Mouse (Mus musculus) MEL-GATA-1-ER (cell line): ENCODE data around the gene Pank2.
A peak's percentile ranks its signal among the peaks of the same experiment; 100 is the strongest.
"Not testable (repeated sequence)": the region's sequence is repeated elsewhere in the genome, so short reads cannot be mapped to it uniquely, and the experiment has no call there.

Experiments
- DNase-seq: peaks from one replicate; pipeline ENCODE4 v3.0.0-alpha.2; 2012; ENCODE audit warnings: low read depth; ENCODE audit errors: extremely low read depth

Gene Pank2

DNA sequence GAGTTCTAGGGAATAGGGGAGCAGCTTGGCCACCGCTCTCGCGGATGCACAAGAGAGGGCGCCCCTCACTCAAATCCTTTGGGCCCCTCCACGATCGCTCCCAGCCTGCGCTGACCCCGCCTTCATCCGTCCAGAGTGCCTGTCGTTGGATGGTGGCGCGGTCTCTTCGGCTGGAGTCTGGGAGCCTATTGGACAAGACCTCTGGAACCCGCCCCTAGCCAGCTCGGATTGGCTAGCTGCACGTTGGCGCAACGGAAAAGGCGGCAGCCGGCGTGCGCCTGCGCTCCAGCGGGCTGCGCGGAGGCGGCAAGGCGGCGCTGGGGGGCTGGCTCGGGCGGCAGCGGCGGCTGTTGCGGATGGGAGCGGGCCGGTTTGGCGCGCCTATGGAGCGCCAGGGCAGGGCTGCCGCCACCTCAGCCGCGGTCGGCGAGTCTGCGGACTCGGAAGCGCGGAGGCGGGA, at the start of gene Pank2:
Gene Pank2 (plus strand): TSS at position 283 of the 460 bp plus-strand sequence.
- DNase-seq = peak; percentile 90

DNA sequence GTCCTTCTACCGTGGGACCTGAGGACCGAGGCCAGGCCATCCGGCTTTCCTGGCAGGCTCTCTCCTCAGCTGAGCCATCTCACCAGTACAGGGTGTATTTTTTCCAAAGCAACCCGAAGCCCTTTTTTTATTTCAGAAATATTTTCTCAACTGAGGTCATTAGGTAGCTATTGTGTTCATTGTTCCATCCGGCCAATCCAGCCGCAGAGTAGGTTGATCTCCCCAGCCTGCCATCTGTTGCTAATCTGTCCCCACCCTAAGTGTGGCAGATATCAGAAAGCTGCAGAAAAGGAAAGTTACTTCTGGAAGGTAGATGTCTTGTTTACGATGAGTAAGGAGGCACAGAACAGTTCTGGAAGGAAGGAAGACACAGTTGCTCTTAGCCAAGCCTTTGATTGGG, 48.5 kb upstream of the Pank2 start:
- DNase-seq = no peak

DNA sequence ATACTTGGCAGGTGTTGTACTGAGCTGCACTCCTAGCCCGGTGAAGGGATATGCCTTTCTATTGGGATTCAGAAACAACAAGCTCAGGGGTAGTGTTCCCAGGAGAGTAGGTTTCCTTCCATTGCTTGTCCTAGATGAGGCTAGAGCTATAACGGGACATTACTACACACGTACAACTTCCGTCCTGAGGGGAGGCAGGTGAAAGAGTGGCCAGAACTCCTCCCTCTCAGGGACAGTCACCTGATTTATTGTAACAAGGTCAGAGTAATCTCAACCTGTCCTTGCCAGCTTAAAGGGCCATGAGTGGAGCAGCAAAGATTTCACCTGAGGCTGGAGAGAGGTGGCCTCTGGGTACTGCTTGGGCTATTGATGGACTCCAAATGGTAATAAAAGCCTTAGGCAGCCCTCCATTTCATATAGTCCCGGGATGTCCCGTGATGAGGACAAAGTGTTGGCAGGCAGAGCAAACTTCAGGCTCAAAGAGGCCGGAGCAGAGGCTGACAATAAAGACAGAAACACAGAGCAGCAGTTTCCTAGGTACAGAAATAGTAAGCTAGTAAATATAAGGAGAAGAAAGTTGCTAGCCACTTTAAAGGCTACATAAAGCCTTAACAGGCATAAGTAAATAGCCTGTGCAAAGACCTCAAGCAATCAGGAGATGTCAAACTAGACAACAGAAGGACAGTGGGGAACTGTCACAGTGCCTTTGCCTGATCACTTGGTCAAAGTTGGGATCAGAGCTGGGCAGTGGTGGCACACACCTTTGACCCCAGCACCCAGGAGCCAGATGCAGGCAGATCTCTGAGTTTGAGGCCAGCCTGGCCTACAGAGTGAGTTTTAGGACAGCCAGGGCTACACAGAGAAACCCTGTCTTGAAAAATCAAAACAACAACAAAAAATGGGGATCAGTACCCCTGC, 46.1 kb upstream of the Pank2 start:
- no peak for DNase-seq

DNA sequence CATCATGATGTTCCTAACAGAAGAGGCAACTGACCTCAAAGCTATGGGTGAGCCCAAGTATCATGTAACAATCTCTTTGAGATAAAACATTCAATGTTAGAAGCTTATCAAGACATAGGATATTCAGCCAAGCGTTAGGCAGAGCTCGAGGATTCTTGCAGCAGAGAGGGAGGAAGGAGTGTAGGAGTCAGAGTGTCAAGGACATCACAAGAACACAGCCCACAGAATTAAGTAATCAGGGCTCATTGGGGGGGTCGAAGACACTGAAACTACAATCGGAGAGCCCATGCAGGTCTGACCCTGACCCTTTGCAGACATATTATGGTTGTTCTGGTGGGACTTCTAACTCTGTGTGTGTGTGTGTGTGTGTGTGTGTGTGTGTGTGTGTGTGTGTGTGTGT, 42.3 kb upstream of the Pank2 start:
- no peak for DNase-seq

DNA sequence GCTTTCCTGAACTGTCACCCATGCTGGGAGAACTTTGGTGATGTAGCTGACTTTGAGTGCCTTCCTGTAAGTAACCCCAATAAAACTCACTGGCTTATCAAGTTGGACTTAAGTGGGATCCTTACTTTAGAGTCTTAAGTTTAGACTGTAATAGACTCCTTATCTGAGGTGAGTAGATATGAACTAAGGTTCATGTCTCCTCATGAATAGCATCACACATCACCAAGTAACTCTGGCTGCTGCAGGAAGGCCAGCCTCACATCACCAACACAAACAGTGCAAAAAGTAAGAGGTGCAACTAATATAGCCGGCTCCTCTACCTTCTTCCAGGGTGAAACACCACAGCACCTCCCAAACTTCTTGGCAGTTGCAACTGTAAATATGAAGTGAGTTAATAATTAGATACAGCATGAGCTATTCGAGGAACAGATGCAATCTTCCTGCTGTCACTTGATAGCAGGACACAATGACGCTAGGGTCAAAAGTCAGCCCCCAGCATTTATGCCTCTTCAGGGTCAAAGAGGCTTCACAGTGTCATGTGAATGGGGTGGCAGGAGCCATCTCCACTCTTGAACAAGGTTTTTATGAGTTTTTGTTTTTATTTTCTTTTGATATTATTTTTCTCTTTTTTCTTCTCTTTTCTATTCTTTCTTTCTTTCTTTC, 40.3 kb upstream of the Pank2 start:
- no peak for DNase-seq

DNA sequence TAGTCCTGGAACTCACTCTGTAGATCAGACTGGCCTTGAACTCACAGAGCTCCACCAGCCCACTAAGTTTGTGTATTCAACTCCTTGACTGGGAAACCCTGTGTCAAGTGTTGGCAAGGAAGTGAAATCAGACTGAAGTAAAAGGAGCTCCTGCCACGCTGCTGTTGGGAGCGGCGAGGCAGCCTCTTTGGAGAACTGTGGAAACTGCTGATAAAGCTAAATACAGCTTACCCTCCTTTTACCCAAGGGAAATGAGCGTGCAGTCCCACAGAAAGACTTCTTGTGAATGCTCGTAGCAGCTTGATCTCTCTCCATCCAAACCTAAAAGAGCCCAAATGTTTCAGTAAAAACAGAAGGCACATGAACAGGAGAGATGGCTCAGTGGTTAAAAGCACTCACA, 39.7 kb upstream of the Pank2 start:
- DNase-seq = no peak

DNA sequence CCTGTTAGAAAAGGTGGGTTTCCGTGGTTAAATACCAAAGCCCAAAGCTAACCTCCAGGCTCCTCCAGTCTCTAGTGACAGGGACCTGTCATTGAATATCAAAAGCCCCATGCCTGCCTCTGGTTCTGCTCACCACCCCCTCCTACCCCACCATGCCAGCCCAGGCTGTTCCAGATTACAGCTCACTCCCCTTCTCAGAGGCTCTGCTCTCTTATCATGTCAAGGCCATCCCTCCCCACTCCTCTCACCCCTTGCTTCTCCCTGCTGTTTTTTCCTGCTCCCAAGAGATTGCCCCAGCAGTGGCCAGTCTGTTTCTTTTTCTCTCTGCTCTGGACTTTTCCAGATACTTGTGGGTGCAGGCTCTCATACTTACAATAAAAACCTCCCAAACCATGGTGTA, 38.7 kb upstream of the Pank2 start:
- no peak for DNase-seq

DNA sequence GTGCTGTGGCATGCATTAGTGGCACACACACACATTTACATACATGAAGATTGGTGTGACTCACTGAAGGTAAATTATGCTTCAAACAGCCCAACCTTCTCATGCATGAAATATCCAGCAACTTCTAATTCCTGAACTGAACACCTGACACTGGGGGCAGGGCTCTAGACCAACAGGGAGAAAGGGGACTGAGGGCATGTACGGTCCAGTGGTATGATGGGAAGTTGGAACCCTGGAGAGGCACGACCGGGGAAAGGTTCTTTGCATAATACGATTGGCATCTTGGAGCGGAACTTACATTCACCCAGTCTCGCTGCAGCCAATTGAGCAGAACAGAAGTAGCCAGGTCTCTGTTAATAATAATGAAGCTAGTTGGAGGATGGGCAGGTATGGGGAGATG, 37.1 kb upstream of the Pank2 start:
- DNase-seq = no peak

DNA sequence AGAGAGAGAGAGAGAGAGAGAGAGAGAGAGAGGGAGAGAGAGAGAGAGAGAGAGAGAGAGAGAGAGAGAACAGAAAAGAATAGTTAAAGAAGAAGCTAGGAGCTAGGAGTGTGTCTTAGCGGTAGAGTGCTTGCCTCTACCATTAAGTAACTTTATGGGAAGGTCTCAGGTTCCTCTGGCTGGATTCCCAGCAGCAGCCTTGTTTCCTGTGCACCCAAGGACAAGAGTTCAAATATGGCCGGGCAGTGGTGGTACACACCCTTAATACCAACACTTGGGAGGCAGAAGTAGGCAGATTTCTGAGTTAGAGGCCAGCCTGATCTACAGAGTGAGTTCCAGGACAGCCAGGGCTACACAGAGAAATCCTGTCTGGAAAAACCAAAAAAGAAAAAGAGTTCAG, 35.6 kb upstream of the Pank2 start:
- DNase-seq = not testable (repeated sequence)

DNA sequence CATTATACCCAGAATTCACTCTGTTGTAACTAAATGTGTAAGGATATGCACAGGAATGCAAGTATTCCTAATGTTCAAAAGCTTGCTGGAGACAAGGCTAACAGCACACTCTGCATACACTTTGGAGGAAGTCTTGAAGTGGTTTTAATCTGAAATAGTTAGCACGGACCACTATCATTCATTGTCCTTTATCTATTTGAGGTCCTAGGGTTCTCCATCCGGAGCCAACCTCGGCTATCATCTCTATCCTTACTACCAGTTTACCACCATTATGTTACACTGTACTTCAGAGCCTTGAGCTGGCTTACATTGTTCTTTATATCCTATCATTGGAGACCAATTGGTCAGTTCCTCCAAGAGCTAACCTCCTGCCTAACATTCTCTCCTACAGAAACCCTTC, 35.1 kb upstream of the Pank2 start:
- DNase-seq = no peak

DNA sequence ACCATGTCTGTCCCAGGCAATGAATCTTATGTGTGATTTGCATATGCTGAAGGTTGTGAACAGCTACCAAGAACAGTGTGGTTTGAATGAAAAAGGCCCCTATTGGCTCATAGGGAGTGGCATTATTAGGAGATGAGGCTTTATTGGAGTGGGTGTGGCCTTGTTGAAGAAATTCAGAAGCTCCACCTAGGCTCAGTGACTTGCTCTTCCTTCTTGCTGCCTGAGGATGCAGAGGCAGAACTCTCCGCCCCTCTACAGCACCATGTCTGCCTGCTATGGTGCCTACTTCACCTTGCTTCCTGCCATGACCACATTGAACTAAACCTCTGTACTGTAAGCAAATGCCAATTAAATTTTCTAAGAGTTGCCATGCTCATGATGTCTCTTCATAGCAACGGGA, 29.7 kb upstream of the Pank2 start:
- DNase-seq = peak; percentile 85

DNA sequence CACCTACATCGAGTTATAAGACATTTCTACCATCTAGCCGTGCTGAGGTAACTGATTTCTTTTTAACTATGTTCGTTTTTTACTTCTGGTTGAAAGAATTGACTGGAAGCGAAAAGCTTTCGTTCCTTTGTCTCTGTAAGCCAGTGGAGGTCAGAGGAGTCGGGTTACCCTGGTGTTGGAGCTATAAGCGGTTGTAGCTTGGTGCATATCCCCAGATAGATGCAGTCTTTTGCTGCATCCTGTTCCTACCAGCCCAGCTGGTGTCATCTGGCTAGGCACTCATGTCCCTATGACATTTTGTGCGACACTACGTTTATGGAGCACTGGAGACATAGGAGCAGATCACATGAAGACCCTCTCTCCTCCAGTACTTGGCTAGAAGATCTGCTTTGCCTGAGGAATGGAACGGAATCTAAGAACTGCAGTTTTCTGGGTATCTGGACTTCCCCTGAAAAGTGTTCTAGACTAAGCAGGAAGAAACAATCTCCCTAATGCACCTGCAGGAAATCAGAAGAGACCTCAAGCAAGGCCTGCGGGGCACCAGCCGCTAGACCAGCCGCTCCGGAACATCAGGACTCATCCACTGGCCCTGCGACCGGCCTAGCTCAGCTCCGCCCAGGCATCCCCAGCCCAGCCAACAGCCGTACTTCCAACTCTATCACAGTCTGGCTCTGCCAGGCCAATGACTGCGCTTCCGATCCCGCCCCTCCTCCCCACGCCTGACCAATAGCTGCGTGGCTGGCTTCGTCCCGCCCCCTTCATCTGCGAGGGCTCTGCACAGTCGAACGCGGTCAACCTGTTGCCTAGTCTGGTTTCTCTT, 28.8 kb upstream of the Pank2 start, which contains the start of gene Mavs:
Gene Mavs (plus strand): TSS at position 757 of the 820 bp plus-strand sequence.
- DNase-seq = peak; percentile 94

DNA sequence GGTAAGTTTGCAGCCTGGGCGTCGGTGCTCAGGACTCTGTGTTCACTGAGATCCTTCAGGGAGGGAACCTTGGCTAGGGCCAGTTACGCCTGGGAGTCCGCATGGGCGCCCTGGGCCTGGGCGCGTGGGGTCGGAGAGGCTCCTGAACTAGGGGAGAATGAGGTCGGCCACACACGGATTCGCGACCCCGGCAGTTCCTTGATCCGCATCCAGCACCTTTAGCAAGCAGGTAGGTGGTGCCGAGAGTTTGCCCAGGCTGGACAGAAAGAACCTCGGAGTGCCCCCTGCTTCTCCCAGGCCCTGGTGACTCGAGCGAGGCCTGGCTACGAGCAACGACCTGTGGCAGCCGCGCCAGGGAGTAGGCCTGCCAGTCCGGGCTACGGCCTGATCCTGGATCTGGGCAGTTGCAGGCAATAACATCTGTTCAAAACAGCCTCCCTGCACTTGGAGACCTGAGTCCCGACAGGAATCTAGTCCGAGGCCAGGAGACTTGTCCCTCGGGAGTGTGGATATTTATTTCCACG, 28.1 kb upstream of the Pank2 start:
- DNase-seq = no peak

DNA sequence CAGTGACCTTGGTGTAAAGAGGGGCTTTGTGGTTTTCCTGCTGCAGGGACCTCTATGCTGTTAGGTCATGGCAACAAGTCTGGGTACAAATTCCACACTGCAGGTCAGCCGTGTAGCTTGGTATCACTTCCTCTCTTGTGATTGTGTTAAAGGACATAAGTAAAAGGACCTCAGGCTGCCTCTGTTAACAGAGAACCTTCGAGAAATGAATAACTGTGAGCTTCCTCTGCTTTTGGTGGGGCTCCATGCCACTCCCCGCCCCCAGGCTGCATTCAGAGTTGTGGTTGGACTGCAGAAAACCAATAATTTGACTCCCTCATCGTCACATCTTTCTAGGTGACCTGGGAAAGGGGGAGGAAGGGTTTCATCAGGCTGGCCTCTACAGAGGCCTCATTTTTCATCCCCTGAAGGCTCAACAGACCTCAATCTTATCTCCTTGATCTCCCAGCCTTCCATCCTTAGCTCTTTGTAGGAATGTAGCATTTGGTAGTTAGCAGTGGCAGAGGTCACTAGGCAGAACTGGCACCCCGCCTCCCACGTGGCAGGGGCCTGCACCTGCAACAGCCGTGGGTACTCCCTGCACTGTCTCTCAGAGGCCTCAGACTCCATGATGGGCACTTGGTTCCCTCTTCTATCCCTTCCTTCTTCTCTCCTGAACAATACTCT, 27.2 kb upstream of the Pank2 start:
- peak; percentile 74 for DNase-seq

DNA sequence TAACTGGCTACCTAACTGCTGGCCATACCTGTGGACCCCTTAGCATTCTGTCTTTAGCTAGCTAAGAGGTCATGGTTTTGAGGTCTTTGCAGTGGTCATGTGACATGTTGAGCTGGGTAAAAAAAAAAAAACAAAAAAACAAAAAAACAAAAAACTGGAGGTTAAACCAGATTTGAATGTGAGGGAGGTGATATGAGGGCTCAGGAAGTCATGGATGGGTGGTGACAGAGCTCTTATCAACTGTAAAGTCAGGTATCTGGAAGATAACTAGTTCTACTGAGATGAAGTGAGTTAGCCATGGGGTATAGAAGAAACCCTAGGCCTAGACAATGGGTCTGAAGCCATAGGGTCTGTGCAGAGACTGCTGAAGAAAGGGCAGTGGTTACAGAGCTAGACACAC, 20.1 kb upstream of the Pank2 start:
- no peak for DNase-seq

DNA sequence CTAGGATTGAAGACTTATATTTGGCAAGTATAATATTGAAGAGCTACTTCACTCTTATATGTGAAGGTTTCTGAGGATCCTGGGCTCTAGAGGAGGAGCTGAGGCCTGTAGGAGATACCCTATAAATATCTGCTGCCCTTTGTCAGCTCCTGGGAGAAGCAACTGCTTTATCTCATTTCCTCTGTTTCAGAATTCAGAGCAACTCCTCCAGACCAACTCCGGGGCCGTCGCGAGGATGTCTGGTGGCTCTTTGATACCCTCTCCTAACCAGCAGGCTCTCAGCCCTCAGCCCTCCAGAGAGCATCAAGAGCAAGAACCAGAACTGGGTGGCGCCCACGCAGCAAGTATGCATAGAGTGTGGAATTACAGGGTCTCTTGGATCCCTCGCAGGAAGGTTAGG, 19.4 kb upstream of the Pank2 start:
- DNase-seq = peak; percentile 87

DNA sequence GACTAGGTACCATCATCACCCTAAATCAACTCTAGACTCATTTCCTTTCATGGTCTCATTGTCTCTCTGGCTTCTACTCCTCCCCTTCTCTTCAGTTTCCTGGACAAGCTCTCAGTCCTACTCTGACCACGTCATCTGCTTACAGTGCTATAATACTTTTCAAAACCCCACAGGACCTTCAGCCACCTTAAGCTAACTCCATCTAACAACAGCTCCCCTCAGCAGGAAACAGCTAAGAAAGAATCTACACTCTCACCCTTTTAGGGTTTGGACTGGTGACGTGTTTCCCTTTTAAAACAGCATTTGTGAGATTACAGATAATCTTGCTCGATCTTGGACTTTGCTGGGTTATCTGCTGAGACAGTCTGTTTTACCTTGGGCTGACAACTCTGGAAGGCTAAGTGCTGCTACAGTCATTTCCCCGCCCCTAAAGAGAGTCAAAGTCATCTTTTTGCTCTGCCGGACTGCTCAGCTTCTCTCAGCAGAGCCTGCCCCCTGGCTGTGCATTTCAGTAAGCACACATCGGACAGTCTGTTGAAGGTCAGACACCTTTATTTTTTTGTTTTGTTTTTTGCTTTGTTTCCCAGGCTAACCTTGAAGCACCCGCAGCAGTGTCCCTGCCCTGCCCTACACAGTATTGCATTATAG, 8.5 kb upstream of the Pank2 start:
- DNase-seq = no peak

DNA sequence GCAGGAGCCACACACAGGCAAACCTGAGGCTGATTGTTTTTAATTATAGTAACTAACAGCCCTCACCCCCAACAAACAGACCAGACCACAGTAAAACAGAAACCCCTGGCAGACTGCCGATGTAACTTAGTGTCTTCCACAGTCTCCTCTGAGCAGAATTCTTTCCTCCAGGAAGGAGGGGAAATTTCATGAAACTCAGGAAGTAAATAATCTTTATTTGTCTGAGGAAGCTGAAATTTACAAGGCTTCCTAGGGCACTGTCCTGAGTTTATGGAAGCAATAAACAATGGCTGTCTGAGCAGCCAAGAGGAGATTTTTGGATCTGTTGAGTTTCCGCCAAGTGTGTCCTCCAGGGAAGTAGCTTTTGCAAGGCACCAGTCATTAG, 8.0 kb upstream of the Pank2 start:
- no peak for DNase-seq

DNA sequence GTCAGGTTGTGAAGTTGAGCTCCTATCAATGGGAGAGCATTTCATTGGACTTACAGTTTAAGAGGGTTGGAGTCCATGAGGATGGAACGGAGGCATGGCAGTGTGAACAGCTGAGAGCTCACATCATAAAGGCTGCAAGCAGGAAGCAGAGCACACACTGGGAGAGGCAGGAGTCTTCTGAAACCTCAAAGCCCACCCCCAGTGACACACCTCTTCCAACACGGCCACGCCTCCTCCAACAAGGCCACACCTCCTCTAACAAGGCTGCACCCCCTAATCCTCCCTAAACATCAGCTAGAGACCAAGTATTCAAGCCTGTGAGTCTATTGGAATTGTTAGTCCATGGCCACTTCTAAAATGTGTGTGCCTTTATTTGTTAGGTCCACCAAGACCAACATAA, 6.6 kb upstream of the Pank2 start:
- DNase-seq = no peak

DNA sequence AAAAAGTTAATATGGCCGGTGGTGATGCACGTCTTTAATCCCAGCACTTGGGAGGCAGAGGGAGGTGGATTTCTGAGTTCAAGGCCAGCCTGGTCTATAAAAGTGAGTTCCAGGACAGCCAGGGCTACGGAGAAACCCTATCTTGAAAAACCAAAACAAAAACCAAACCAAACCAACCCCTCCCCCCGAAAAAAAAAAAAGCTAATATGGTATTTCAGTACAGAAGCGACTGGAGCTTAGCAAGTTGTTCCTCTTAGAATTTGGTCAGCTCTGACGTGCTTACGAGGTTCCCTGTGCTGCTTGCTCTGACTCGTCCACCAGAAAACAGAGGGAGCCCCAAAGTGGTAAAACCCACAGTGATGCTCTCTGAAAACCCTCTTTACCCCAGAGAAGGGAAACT, 3.6 kb upstream of the Pank2 start:
- DNase-seq = no peak
